Mouse (Mus musculus) lung, adult 2 months (tissue): Measurements from ENCODE around the gene Cby1.

Source experiments
- CTCF ChIP-seq: fragments of 200-500 bp; IDR thresholded peaks from 2 replicates; pipeline ENCODE4 v1.5.1; 2011; ENCODE audit warnings: mild to moderate bottlenecking, low read length, control low read depth; ENCODE audit not compliant: insufficient read depth
- POLR2A ChIP-seq: fragments of 200-500 bp; IDR thresholded peaks from 2 replicates; pipeline ENCODE4 v1.6.1; 2011; ENCODE audit warnings: low read depth, mild to moderate bottlenecking, control low read depth, low read length, borderline replicate concordance; ENCODE audit errors: extremely low read depth

DNA sequence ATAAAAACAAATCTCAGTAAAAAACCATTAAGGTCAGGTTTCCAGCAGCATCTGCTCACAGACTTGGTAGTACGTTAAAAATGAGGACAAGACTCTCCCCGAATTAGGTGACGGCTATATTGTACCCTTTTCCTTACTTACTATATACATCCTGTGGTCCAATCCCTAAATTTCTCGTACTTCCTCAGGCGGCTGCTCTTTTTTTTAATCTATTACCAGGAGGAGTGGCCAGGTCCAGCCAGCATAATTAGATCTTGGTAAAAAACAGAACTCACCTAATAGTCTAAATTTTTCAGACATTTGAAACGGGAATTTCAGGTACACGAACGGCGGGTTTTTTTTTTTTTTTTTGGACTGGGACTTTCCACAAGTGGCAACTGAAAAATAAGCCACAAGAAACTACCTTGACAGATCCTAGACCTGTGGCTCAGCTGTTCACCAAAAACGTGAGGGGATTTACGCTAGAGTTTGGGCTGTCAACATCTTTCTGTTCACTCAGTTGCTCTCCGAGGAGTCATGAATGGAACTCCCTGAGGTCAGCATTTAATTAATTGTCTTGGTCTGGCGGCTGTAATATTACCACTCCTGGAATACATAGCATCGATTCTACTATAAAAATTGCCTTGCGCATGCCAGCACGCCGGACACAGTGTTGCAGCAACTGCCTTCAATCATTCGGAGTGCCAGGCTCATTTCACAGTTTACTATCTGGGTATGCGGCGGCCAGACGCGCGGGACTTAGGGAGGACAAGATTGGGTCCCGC is 30.8 kb downstream of the Cby1 start:
- no peak for TF ChIP-seq CTCF
- TF ChIP-seq POLR2A = peak; percentile 18; the same call in 1 of the 2 replicates
